Mouse (Mus musculus) stomach, embryonic 16.5 days (tissue): ENCODE results near the gene Ilf3. TPM values are rescaled to one million over a fixed set of nuclear protein-coding genes. Genes with fewer than 3 reads are reported as not detected.

Experiments used
- ATAC-seq: fragments of 200-750 bp; cut with Nextera tagmentation; 2 replicates; pipeline ENCODE4 v1.8.0; 2017; ENCODE audit warnings: moderate number of reproducible peaks, moderate TSS enrichment; ENCODE audit not compliant: insufficient read depth, low FRiP score
- H3K27ac ChIP-seq: fragments of 300-500 bp; sonication (generic); 2 replicates; pipeline ENCODE4 v1.5.1; 2014; ENCODE audit warnings: low read length
- H3K27me3 ChIP-seq: fragments of 300-500 bp; sonication (generic); 2 replicates; pipeline ENCODE4 v1.6.1; 2014; ENCODE audit warnings: low read length, control low read depth, mixed read lengths; ENCODE audit not compliant: control insufficient read depth, insufficient read depth
- H3K36me3 ChIP-seq: fragments of 300-500 bp; sonication (generic); 2 replicates; pipeline ENCODE4 v1.6.1; 2014; ENCODE audit warnings: low read length; ENCODE audit not compliant: control insufficient read depth, insufficient read depth
- H3K4me1 ChIP-seq: fragments of 300-500 bp; sonication (generic); 2 replicates; pipeline ENCODE4 v1.6.1; 2014; ENCODE audit warnings: low read length, control low read depth, mixed read lengths; ENCODE audit not compliant: control insufficient read depth, insufficient read depth
- H3K4me2 ChIP-seq: fragments of 300-500 bp; sonication (generic); 2 replicates; pipeline ENCODE4 v1.6.1; 2014; ENCODE audit warnings: low read depth, low read length, mixed read lengths
- H3K4me3 ChIP-seq: fragments of 300-500 bp; sonication (generic); replicated peaks from 2 replicates; pipeline ENCODE4 v1.5.1; 2014; ENCODE audit warnings: mild to moderate bottlenecking, low read length
- H3K9ac ChIP-seq: fragments of 300-500 bp; sonication (generic); 2 replicates; pipeline ENCODE4 v1.6.1; 2014; ENCODE audit warnings: low read length
- H3K9me3 ChIP-seq: fragments of 300-500 bp; sonication (generic); replicated peaks from 2 replicates; pipeline ENCODE4 v1.6.1; 2016; ENCODE audit warnings: low read length, control low read depth; ENCODE audit not compliant: control insufficient read depth
- WGBS: fragments of 180-500 bp; shearing (Covaris S2); extraction: QIAGEN DNeasy Blood & Tissue Kit; methylation state at CpG from one replicate; pipeline ENCODE4 v1.1.7; 2014; 5-methylcytosine and 5-hydroxymethylcytosine counted together
- polyA plus RNA-seq: library from polyadenylated mRNA; unstranded; fragments of >200 nt; fragmentation: Nextera tagmentation; extraction: Ambion mirVana; gene quantifications from 2 replicates; pipeline ENCODE4 v1.2.1, GENCODE M21; 2015

The Ilf3 gene
- polyA plus RNA-seq, 1 experiment from 2014 or later: 144 TPM

GRCm38 (mm10) chr9:21424631-21425555 is 57.2 kb downstream of the Ilf3 start, which contains the start of gene Dnm2:
Dnm2 (plus strand) TSS chr9:21424908.
- Histone ChIP-seq H3K4me2 (peak within 1 kb of the TSS; percentile 92), H3K9me3 (no peaks in the 10 kb centered on the region), H3K27ac (peak within 1 kb of the TSS; percentile 85), H3K4me3 (peak within 1 kb of the TSS; percentile 96), H3K4me1 (peaks cover 22% of the 10 kb centered on the region), H3K27me3 (no peaks in the 10 kb centered on the region), H3K36me3 (peaks cover 9% of the 10 kb centered on the region; the same call in 1 of the 2 replicates), H3K9ac (peak within 1 kb of the TSS; percentile 92)
- under 1% methylated on average over 82 of the region's 82 CpGs for WGBS
- peak; percentile 99 for ATAC-seq

- 3% methylated on average over 6 of the region's 6 CpGs for WGBS
- Histone ChIP-seq H3K9me3 (no peaks in the 10 kb centered on the region), H3K27me3 (no peaks in the 10 kb centered on the region), H3K4me1 (peaks cover 22% of the 10 kb centered on the region), H3K4me3 (peak overlapping the region; percentile 96), H3K9ac (peak overlapping the region; percentile 92), H3K4me2 (peak overlapping the region; percentile 92), H3K36me3 (0 out of 2 replicates have a peak, but pooled peaks cover 4% of the 10 kb centered on the region), H3K27ac (peak overlapping the region; percentile 85)
- ATAC-seq: no peak
These were observed 57.9 kb downstream of the Ilf3 start for GRCm38 (mm10) chr9:21425556-21425945.

GRCm38 (mm10) chr9:21426013-21426412 is 58.3 kb downstream of the Ilf3 start:
- Histone ChIP-seq H3K36me3 (no peaks in the 10 kb centered on the region), H3K9ac (peak overlapping the region; percentile 92), H3K9me3 (no peaks in the 10 kb centered on the region), H3K27ac (peak overlapping the region; percentile 85), H3K4me3 (peak overlapping the region; percentile 96), H3K4me1 (peaks cover 22% of the 10 kb centered on the region), H3K27me3 (no peaks in the 10 kb centered on the region), H3K4me2 (peak overlapping the region; percentile 92)
- ATAC-seq: no peak
- WGBS: 8% methylated on average over 1 of the region's 1 CpGs

- no peaks in the 10 kb centered on the region for H3K27me3 ChIP-seq
- H3K4me2 ChIP-seq: peak overlapping the region; percentile 92
- peaks cover 22% of the 10 kb centered on the region for H3K4me1 ChIP-seq
- H3K27ac ChIP-seq: no peak overlapping the region
- no peak for ATAC-seq
- 0 out of 2 replicates have a peak overlapping the region, but pooled peaks have one; percentile 92 for H3K9ac ChIP-seq
- no peaks in the 10 kb centered on the region for H3K36me3 ChIP-seq
- H3K9me3 ChIP-seq: no peaks in the 10 kb centered on the region
- WGBS: 58% methylated on average over 2 of the region's 2 CpGs
- peak overlapping the region; percentile 96; the same call in 1 of the 2 replicates for H3K4me3 ChIP-seq
These were observed 58.9 kb downstream of the Ilf3 start for GRCm38 (mm10) chr9:21426525-21426924.

- Histone ChIP-seq H3K4me3 (no peak overlapping the region), H3K4me1 (peaks cover 22% of the 10 kb centered on the region), H3K27ac (no peak overlapping the region), H3K4me2 (no peak overlapping the region), H3K36me3 (no peaks in the 10 kb centered on the region), H3K9ac (no peak overlapping the region), H3K9me3 (no peaks in the 10 kb centered on the region), H3K27me3 (no peaks in the 10 kb centered on the region)
- 68% methylated on average over 2 of the region's 2 CpGs for WGBS
- no peak for ATAC-seq
These were observed 60.1 kb downstream of the Ilf3 start for GRCm38 (mm10) chr9:21427773-21428172.

GRCm38 (mm10) chr9:21428178-21428577 is 60.5 kb downstream of the Ilf3 start:
- Histone ChIP-seq H3K4me1 (peaks cover 22% of the 10 kb centered on the region), H3K27ac (no peak overlapping the region), H3K9me3 (no peaks in the 10 kb centered on the region), H3K4me3 (no peak overlapping the region), H3K27me3 (no peaks in the 10 kb centered on the region), H3K36me3 (no peaks in the 10 kb centered on the region), H3K4me2 (no peak overlapping the region), H3K9ac (no peak overlapping the region)
- 87% methylated on average over 6 of the region's 6 CpGs for WGBS
- ATAC-seq: no peak

GRCm38 (mm10) chr9:21430724-21431123 is 63.1 kb downstream of the Ilf3 start:
- no peaks in the 10 kb centered on the region for H3K27me3 ChIP-seq
- no peaks in the 10 kb centered on the region for H3K36me3 ChIP-seq
- WGBS: 81% methylated on average over 7 of the region's 7 CpGs
- H3K4me3 ChIP-seq: no peak overlapping the region
- no peaks in the 10 kb centered on the region for H3K9me3 ChIP-seq
- no peak overlapping the region for H3K27ac ChIP-seq
- H3K9ac ChIP-seq: no peak overlapping the region
- H3K4me1 ChIP-seq: peaks cover 20% of the 10 kb centered on the region
- ATAC-seq: no peak
- H3K4me2 ChIP-seq: no peak overlapping the region

GRCm38 (mm10) chr9:21432066-21432465 is 64.4 kb downstream of the Ilf3 start:
- Histone ChIP-seq H3K4me1 (peaks cover 18% of the 10 kb centered on the region), H3K9ac (no peak overlapping the region), H3K27me3 (no peaks in the 10 kb centered on the region), H3K4me2 (no peak overlapping the region), H3K4me3 (no peak overlapping the region), H3K27ac (no peak overlapping the region), H3K36me3 (no peaks in the 10 kb centered on the region), H3K9me3 (no peaks in the 10 kb centered on the region)
- WGBS: 82% methylated on average over 7 of the region's 7 CpGs
- no peak for ATAC-seq

GRCm38 (mm10) chr9:21433766-21434165 is 66.1 kb downstream of the Ilf3 start:
- Histone ChIP-seq H3K4me2 (no peak overlapping the region), H3K27ac (no peak overlapping the region), H3K4me3 (no peak overlapping the region), H3K9ac (no peak overlapping the region), H3K27me3 (no peaks in the 10 kb centered on the region), H3K4me1 (peaks cover 17% of the 10 kb centered on the region), H3K9me3 (no peaks in the 10 kb centered on the region), H3K36me3 (no peaks in the 10 kb centered on the region)
- 83% methylated on average over 8 of the region's 8 CpGs for WGBS
- no peak for ATAC-seq
